Mouse (Mus musculus) MN1 (cell line): ENCODE results near the gene Trpm1.

Experiments
- DNase-seq: peaks from one replicate; pipeline ENCODE4 v3.0.0-alpha.2; 2016; ENCODE audit warnings: low spot score

Gene Trpm1

GRCm38 (mm10) chr7:64236521-64236920 is 82.9 kb downstream of the Trpm1 start:
- DNase-seq, result no peak

- no peak for DNase-seq
Observed at GRCm38 (mm10) chr7:64237747-64238146, 84.1 kb downstream of the Trpm1 start.

- DNase-seq, result no peak
Observed at GRCm38 (mm10) chr7:64238410-64239086, 84.9 kb downstream of the Trpm1 start.

- no peak for DNase-seq
Observed at GRCm38 (mm10) chr7:64239138-64239805, 85.6 kb downstream of the Trpm1 start.

- no peak for DNase-seq
Observed at GRCm38 (mm10) chr7:64239806-64240315, 86.2 kb downstream of the Trpm1 start.

GRCm38 (mm10) chr7:64242424-64242823 is 88.8 kb downstream of the Trpm1 start:
- no peak for DNase-seq

GRCm38 (mm10) chr7:64244371-64244770 is 90.7 kb downstream of the Trpm1 start:
- DNase-seq, result no peak

- DNase-seq, result no peak
Observed at GRCm38 (mm10) chr7:64246713-64247112, 93.1 kb downstream of the Trpm1 start.

- no peak for DNase-seq
Observed at GRCm38 (mm10) chr7:64248352-64248751, 94.7 kb downstream of the Trpm1 start.

GRCm38 (mm10) chr7:64249715-64250114 is 96.1 kb downstream of the Trpm1 start:
- no peak for DNase-seq

GRCm38 (mm10) chr7:64250417-64250816 is 96.8 kb downstream of the Trpm1 start:
- DNase-seq, result no peak

- DNase-seq, result no peak
Observed at GRCm38 (mm10) chr7:64253736-64254135, 100.1 kb downstream of the Trpm1 start.

GRCm38 (mm10) chr7:64265502-64266279 is 112.1 kb downstream of the Trpm1 start:
- DNase-seq, result no peak

GRCm38 (mm10) chr7:64266587-64266986 is 113.0 kb downstream of the Trpm1 start:
- no peak for DNase-seq

GRCm38 (mm10) chr7:64271926-64272325 is 118.3 kb downstream of the Trpm1 start:
- DNase-seq, result no peak

GRCm38 (mm10) chr7:64275518-64275917 is 121.9 kb downstream of the Trpm1 start:
- DNase-seq, result no peak

- DNase-seq, result no peak
Observed at GRCm38 (mm10) chr7:64276921-64277320, 123.3 kb downstream of the Trpm1 start.

GRCm38 (mm10) chr7:64278526-64278925 is 124.9 kb downstream of the Trpm1 start:
- DNase-seq, result no peak

- DNase-seq, result no peak
Observed at GRCm38 (mm10) chr7:64279548-64279947, 125.9 kb downstream of the Trpm1 start.

GRCm38 (mm10) chr7:64286566-64286965 is 132.9 kb downstream of the Trpm1 start:
- no peak for DNase-seq

- peak; percentile 75 for DNase-seq
Observed at GRCm38 (mm10) chr7:64287414-64288091, 133.9 kb downstream of the Trpm1 start, which contains the start of gene Mtmr10. Gene Mtmr10, plus strand, starts transcription at chr7:64287653.

- no peak for DNase-seq
Observed at GRCm38 (mm10) chr7:64289416-64289815, 135.8 kb downstream of the Trpm1 start.
